Mouse (Mus musculus): ENCODE measurements at regions not wholly inside any gene's neighbourhood (a gene's known extent, or its start where the extent isn't known, plus 50 kb on each side); places are given as distances from the start of the nearest gene placed in this dataset.

DNA sequence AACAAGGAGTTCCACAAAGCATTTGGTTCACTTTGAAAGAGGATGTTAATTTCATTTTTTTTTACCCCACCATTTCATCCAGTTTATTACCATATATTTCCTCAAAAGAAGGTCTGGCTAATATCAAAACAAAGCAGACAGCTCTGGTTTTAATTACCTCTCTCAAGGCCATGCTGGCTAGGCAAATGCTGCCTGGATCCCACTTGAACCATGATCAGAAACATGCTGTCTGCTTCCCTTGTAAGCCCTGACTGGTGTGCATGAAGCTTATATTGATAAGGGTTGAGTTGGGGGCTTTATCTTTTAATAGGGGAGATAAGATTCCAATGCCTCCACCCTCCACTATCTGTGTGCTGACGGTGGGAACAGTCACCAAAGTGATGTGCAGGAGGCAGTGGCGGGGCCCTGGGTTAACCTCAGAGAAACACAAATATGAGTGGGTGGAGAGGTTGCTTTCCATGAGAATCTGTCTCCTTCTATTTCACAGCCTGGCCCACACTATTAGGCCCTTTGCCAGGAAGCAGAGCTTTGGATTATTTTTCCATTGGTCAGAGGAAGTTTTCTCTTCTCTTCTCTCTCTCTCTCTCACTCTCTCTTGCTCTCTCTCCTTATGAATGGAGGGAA lies 194.4 kb downstream of the Ets1 start:
- H3K4me3 ChIP-seq (replicated peaks; ENCODE audit: low read length): no peak overlapping the region
- no peak overlapping the region for H3K4me2 ChIP-seq (replicated peaks; ENCODE audit: low read depth, low read length, severe bottlenecking)
- H3K9me3 ChIP-seq (ENCODE audit: control insufficient read depth, low read length): no peaks in the 10 kb centered on the region
- ATAC-seq (ENCODE audit: low FRiP score, low read depth): no peak; the same call in 1 of the 2 replicates
- H3K36me3 ChIP-seq (ENCODE audit: control insufficient read depth, insufficient read depth, low read length): no peaks in the 10 kb centered on the region
- no peak overlapping the region for H3K9ac ChIP-seq (ENCODE audit: low read depth, low read length, severe bottlenecking)
- no peak overlapping the region for H3K27ac ChIP-seq (replicated peaks; ENCODE audit: low read depth, low read length)
- DNase-seq (ENCODE audit: low spot score): peak; percentile 57
- no peak for TF ChIP-seq POLR2A (IDR thresholded peaks at IDR 0.05; ENCODE audit: borderline replicate concordance, extremely low read depth, insufficient read depth, insufficient read length)
- H3K4me1 ChIP-seq (ENCODE audit: control insufficient read depth, insufficient read depth, low read length): peaks cover 7% of the 10 kb centered on the region
- WGBS: 21% methylated on average over 2 of the region's 2 CpGs
- no peaks in the 10 kb centered on the region for H3K27me3 ChIP-seq (ENCODE audit: control insufficient read depth, insufficient read depth, low read length)

DNA sequence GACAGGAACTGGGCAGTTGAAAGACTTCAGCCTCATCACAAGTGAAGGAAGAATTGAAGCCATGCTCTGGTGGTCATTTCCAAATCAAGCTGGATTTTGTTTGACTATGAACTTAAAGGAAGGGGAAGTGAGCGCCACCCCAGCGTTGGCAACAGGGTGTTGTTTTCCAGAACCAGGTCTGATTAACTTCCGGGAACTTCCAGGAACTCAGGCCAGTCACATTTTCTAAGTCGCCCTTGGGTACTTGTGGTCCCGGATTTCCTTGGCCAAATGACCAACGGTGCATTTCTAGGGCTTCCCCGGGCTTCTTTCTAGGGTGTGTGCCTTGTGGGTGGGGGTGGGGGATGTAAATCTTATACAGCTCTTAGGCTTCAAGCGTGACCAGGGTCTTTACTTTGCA lies 197.4 kb downstream of the Ets1 start:
- no peak for ATAC-seq (ENCODE audit: low FRiP score, low read depth)
- Histone ChIP-seq H3K4me1 (ENCODE audit: control insufficient read depth, insufficient read depth, low read length) (peaks cover 18% of the 10 kb centered on the region), H3K27ac (replicated peaks; ENCODE audit: low read depth, low read length) (no peak overlapping the region), H3K27me3 (ENCODE audit: control insufficient read depth, insufficient read depth, low read length) (no peaks in the 10 kb centered on the region), H3K36me3 (ENCODE audit: control insufficient read depth, insufficient read depth, low read length) (no peaks in the 10 kb centered on the region), H3K9ac (ENCODE audit: low read depth, low read length, severe bottlenecking) (no peak overlapping the region), H3K9me3 (ENCODE audit: control insufficient read depth, low read length) (no peaks in the 10 kb centered on the region), H3K4me2 (replicated peaks; ENCODE audit: low read depth, low read length, severe bottlenecking) (no peak overlapping the region), H3K4me3 (replicated peaks; ENCODE audit: low read length) (no peak overlapping the region)
- DNase-seq (ENCODE audit: low spot score): no peak
- no peak for TF ChIP-seq POLR2A (IDR thresholded peaks at IDR 0.05; ENCODE audit: borderline replicate concordance, extremely low read depth, insufficient read depth, insufficient read length)
- WGBS: 80% methylated on average over 8 of the region's 8 CpGs

DNA sequence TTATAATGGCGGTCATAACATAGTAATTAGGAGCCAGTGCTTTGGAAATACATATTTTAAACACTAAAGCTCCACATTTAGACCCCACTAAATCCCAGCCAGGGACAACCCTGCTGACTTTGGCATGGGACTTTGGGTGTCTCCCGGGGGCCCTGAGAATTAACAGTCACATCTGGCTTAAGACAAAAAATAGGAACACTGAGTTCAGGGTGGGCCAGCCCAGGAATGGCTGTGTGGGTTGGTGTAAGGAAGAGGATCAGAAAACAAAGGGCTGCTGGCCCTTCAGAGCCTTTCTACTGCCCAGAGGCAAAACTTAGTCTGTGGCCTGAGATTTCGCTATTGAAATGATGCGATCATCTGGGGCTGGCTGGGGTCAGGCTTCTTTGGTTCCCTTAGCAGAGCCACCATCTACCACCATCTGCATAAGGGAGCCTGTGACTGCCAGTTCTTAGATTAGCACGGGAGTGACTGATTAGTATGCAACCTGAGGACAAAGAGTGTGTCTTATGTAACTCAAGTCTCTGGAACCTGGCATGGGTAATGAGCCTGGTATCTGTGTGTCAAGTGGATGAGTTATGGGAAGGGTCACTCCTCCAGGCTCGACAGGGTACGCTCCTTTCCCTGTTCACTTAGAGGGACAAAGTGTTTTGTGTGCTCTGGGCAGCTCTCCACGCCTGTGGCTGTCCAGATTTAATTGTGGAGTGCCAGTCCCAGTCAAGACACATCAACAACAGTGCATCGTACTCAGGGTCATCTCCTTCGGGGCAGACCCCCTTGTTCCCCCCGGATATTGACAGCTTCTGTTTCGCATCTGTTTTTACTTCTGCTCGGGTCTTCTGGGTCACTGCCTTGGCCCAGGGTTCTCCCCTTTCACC lies 199.0 kb downstream of the Ets1 start:
- no peak overlapping the region for H3K27ac ChIP-seq (replicated peaks; ENCODE audit: low read depth, low read length)
- 28% methylated on average over 13 of the region's 13 CpGs for WGBS
- DNase-seq (ENCODE audit: low spot score): no peak

GRCm38 (mm10) chr9:32835626-32835971 lies 199.6 kb downstream of the Ets1 start:
- Histone ChIP-seq H3K4me3 (replicated peaks; ENCODE audit: low read length) (no peak overlapping the region), H3K36me3 (ENCODE audit: control insufficient read depth, insufficient read depth, low read length) (no peaks in the 10 kb centered on the region), H3K4me2 (replicated peaks; ENCODE audit: low read depth, low read length, severe bottlenecking) (no peak overlapping the region), H3K4me1 (ENCODE audit: control insufficient read depth, insufficient read depth, low read length) (peaks cover 14% of the 10 kb centered on the region), H3K9ac (ENCODE audit: low read depth, low read length, severe bottlenecking) (no peak overlapping the region), H3K27ac (replicated peaks; ENCODE audit: low read depth, low read length) (no peak overlapping the region), H3K27me3 (ENCODE audit: control insufficient read depth, insufficient read depth, low read length) (no peaks in the 10 kb centered on the region), H3K9me3 (ENCODE audit: control insufficient read depth, low read length) (no peaks in the 10 kb centered on the region)
- no peak for TF ChIP-seq POLR2A (IDR thresholded peaks at IDR 0.05; ENCODE audit: borderline replicate concordance, extremely low read depth, insufficient read depth, insufficient read length)
- no peak for ATAC-seq (ENCODE audit: low FRiP score, low read depth)
- WGBS: 15% methylated on average over 4 of the region's 4 CpGs
- no peak for DNase-seq (ENCODE audit: low spot score)

More for the DNA sequence above, 199.0 kb downstream of the Ets1 start:
- no peaks in the 10 kb centered on the region for H3K36me3 ChIP-seq (ENCODE audit: control insufficient read depth, insufficient read depth, low read length)
- TF ChIP-seq POLR2A (IDR thresholded peaks at IDR 0.05; ENCODE audit: borderline replicate concordance, extremely low read depth, insufficient read depth, insufficient read length): no peak
- no peak overlapping the region for H3K4me2 ChIP-seq (replicated peaks; ENCODE audit: low read depth, low read length, severe bottlenecking)
- H3K9ac ChIP-seq (ENCODE audit: low read depth, low read length, severe bottlenecking): no peak overlapping the region
- no peak for ATAC-seq (ENCODE audit: low FRiP score, low read depth)
- H3K4me3 ChIP-seq (replicated peaks; ENCODE audit: low read length): no peak overlapping the region
- H3K9me3 ChIP-seq (ENCODE audit: control insufficient read depth, low read length): no peaks in the 10 kb centered on the region
- H3K4me1 ChIP-seq (ENCODE audit: control insufficient read depth, insufficient read depth, low read length): peaks cover 18% of the 10 kb centered on the region
- H3K27me3 ChIP-seq (ENCODE audit: control insufficient read depth, insufficient read depth, low read length): no peaks in the 10 kb centered on the region

- Histone ChIP-seq H3K4me3 (replicated peaks; ENCODE audit: low read length) (no peak overlapping the region), H3K9me3 (ENCODE audit: control insufficient read depth, low read length) (no peaks in the 10 kb centered on the region), H3K9ac (ENCODE audit: low read depth, low read length, severe bottlenecking) (no peak overlapping the region), H3K27me3 (ENCODE audit: control insufficient read depth, insufficient read depth, low read length) (no peaks in the 10 kb centered on the region), H3K36me3 (ENCODE audit: control insufficient read depth, insufficient read depth, low read length) (no peaks in the 10 kb centered on the region), H3K27ac (replicated peaks; ENCODE audit: low read depth, low read length) (no peak overlapping the region), H3K4me1 (ENCODE audit: control insufficient read depth, insufficient read depth, low read length) (peaks cover 12% of the 10 kb centered on the region), H3K4me2 (replicated peaks; ENCODE audit: low read depth, low read length, severe bottlenecking) (no peak overlapping the region)
- TF ChIP-seq POLR2A (IDR thresholded peaks at IDR 0.05; ENCODE audit: borderline replicate concordance, extremely low read depth, insufficient read depth, insufficient read length): no peak
- DNase-seq (ENCODE audit: low spot score): no peak
- WGBS: 33% methylated on average over 5 of the region's 5 CpGs
- no peak for ATAC-seq (ENCODE audit: low FRiP score, low read depth)
Observed at GRCm38 (mm10) chr9:32836371-32836770, 200.3 kb downstream of the Ets1 start.

Measured in limb, embryonic 14.5 days (tissue).